Mouse (Mus musculus) thymus, adult 18-20 months (tissue): ENCODE data around the gene Wdr70.
"Not testable (repeated sequence)": the region's sequence is repeated elsewhere in the genome, so short reads cannot be mapped to it uniquely, and the experiment has no call there.

Experiments used
- DNase-seq, 2 experiments: peaks; one replicate each; pipeline ENCODE4 v3.0.0; 2022; ENCODE audit warnings: mixed read lengths in 2 of 2

Wdr70 gene

DNA sequence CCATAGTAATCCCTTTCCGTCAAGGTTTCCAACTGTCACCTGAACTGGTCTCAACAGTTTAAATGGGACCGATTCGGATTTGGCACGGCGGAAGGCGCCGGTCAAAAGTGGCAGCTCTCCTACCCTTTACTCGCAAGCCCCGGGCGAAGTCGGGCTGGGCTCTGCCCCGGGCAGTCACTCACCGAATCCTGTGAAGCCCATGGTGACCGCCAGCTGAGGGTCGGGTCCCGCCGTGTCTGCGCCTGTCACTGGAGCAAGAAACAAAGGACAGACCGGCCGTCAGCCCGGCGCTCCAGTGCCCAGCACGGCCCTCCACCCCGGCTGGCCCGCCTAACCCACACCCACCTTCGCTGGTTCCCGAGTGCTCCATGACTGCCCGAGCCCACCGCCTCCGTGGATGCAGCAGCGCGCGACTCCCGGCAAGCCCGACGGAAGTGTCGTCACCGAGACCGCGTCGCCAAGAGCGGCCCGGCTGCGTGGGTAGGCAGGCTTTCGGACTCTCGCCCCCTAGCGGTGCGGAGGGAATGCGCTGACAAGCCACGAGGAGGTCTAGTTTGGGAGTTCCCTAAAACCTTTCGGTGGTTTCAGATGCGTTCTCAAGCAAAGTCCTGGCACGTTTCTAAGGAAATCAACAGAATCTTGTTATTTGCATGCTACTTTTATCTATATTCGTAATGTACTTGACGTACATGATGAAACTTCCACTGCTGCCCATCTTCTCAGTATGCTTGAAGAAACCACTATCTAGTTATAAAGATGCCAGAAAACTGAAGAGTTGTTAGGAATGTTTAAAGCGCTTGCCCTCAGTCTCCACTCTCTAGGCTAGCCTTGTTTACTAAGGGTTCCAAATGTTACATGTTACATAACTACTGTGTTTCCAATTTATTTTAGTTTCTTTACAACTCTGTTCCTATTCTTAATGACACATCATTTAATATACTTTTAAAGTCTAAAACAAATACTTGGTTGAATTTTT, at the start of gene Wdr70:
TSS of gene Wdr70 (minus strand) at position 436 of the 976 bp plus-strand sequence.
- DNase-seq, result peak; percentile 79 to 89

DNA sequence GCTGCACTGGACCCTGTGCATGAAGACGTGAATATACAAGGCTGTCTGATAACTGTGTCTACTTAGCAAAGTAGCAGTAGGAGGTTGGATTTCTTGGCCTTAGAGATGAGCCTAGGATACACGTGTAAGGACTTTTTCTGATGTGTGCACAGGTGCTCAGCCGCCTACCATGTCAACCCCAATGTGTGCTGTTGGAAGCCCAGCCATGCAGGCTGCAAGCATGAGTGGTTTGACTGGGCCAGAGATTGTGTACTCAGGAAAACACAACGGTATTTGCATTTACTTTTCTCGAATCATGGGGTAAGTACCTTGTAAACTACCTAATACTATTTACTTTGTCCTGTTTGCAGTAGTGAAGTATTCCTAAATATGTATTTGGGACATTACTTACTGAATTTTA, 36.6 kb upstream of the Wdr70 start:
- DNase-seq, result no peak

GRCm38 (mm10) chr15:8131761-8132160, 32.8 kb upstream of the Wdr70 start:
- no peak for DNase-seq

- no peak for DNase-seq
Observed at GRCm38 (mm10) chr15:8131268-8131667, 32.3 kb upstream of the Wdr70 start.

DNA sequence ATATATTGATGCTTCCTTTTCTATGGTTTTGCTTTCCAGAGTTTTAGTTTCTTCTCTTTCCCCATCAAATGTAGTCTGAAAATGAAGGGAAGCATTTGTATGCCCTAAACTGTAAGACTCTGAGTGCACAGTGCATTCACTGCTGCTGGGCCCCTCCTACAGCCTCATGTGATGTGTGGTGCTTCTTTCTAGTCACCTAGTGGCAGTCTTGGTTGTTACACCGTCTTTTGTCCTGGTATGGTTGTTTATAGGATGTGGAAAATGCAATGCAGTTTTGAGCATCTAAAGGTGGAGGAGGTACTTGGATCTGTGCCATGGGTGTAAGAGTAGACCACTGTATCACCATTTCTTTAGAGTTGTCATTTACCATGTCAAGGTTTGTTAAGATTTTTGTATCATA, 30.3 kb upstream of the Wdr70 start:
- no peak for DNase-seq

DNA sequence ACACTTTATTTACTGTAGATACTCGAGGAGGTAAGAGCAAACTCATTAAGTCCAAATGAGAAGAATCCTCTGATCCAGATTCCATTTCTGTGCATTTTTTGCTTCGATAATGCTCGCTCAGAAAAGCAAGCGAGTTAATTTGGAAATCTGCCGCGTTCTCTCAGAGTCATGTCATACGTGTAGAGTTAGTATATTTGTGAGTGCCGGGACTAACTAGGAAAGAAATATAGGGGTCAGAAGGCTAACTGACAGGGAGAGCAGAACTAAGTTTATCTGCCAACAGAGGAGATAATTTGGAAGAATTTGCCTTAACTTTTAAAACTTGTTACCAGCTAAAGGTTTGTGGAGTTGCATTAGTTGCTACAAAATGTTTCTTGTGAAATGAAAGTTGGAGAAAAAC, 10.8 kb upstream of the Wdr70 start:
- DNase-seq, result no peak

- peak; percentile 72 to 77 for DNase-seq
Observed at GRCm38 (mm10) chr15:8108966-8109743, 10.1 kb upstream of the Wdr70 start, which contains the start of gene Nup155. TSS of gene Nup155 (plus strand) at chr15:8109273.

DNA sequence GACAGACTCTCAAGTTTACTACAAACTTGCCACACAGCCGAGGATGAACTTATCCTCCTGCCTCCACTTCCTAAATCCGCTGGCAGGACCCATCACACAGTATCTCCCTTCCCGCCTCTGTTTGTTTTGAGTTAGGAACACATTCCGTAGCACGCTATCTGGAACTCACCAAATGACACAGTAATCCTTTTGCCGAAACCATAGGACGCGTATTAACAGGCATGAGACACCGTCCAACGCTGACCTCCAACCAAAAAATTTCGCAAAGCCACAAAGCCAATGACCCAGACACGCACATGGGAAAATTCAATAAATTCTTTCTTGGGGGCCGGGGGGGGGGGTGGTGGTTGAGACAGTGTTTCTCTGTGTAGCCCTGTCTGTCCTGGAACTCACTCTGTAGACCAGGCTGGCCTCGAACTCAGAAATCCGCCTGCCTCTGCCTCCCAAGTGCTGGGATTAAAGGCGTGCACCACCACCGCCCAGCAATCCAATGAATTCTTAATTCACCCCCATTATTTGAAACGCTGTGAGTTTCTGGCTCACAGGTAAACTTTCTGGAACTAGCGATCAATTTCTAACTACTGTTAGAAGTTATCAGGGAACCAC, 9.5 kb upstream of the Wdr70 start:
- no peak for DNase-seq

DNA sequence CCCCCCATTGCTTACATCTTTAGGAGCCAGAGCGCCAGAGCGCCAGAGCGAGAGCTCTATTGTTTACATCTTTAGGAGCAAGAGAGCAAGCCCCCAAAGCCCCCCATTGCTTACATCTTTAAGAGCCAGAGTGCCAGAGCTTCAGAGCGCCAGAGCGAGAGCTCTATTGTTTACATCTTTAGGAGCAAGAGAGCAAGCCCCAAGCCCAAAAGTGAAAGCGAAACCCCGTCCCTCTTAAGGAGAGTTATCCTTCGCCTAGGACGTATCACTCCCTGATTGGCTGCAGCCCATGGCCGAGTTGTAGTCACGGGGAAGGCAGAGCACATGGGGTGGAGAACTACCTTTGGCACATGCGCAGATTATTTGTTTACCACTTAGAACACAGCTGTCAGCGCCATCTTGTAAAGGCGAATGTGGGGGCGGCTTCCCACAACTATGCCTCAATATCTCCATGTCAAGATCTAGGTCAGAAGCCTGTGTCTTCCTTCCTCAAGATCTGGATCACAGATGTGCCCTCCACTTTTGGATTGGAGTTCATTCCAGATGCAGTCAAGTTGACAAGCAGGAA, 3.0 kb upstream of the Wdr70 start:
- not testable (repeated sequence) for DNase-seq

GRCm38 (mm10) chr15:8097853-8098252, 1.2 kb downstream of the Wdr70 start:
- DNase-seq, result peak; percentile 33 to 52

- DNase-seq, result not testable (repeated sequence)
Observed at GRCm38 (mm10) chr15:8092668-8093067, 6.3 kb downstream of the Wdr70 start.

DNA sequence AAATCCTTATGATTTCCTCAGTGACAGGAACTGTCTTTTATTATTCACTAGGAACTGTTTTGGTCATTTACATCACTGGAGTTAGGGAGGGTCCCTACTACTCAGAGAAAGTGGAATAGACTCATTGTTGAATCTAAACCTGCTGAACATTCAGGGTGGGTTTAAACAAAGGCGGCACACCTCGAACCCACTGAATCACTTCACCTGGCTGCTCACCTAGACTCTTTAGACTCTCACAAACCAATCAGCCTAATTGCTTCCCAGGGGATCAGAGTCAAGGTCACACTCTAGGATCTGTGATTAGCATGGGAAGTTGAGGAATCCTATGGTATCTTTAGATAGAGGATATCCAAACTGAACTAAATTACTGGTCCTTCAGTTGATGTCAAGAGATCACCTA, 8.3 kb downstream of the Wdr70 start:
- DNase-seq, result no peak

- no peak for DNase-seq
Observed at GRCm38 (mm10) chr15:8088715-8089114, 10.3 kb downstream of the Wdr70 start.

DNA sequence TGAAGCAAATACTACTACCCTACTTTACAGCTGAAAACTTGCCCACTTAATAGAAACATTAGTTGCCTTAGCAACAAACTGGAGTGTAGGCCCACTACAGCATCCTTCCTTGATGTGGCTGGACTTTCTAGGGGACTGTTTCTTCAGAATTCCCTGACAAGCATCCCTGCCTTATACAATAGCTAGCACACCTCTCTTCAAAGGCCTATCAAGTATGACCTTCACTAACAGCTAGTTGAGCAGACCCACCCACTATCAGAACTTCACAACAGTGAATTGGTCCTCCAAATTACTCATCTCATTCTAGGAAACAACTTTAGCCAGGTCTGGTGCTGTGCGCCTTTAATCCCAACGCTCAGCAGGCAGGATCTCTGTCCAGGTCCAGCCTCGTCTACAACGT, 11.7 kb downstream of the Wdr70 start:
- DNase-seq, result no peak

- DNase-seq, result no peak
Observed at GRCm38 (mm10) chr15:8082139-8082538, 16.9 kb downstream of the Wdr70 start.

GRCm38 (mm10) chr15:8073159-8073558, 25.9 kb downstream of the Wdr70 start:
- DNase-seq, result not testable (repeated sequence)

- no peak for DNase-seq
Observed at GRCm38 (mm10) chr15:8065221-8065620, 33.8 kb downstream of the Wdr70 start.

DNA sequence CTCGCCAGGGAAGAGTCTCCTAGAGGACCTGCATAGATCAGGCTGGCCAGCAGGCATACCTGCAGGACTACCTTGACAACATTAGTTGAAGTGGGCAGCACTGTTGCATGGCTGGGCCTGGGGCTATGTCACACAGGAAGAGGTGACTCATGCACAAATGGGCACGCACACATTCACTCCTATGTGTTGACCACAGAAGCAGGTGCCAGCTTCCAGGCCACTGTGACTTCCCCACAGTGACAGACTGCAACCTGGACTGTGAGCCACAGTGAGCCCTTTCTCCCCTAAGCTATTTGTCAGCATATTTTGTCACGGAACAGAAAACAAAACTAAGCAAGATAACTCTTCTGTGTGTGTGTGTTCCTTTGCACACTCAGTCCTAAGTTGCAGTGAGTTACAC, 47.8 kb downstream of the Wdr70 start:
- no peak for DNase-seq

DNA sequence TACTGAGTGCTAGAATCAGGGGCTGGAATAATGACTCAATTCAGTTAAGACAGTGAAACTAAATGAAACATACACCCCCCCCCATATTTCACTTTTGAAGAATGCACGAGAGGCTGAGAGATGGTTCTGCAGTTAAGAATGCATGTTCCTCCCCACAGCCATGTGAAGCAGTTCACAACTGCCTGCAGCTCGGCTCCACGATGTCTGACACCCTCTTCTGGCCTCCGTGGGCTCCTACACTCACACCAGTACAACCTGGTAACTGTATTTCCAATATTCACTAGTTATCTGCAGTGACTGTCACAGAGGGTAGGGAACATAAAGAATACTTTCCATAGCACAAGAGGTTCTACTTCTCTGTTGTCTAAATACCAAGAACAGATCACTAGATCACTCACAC, 59.2 kb downstream of the Wdr70 start:
- DNase-seq, result no peak

- DNase-seq, result no peak
Observed at GRCm38 (mm10) chr15:8038457-8038856, 60.6 kb downstream of the Wdr70 start.

DNA sequence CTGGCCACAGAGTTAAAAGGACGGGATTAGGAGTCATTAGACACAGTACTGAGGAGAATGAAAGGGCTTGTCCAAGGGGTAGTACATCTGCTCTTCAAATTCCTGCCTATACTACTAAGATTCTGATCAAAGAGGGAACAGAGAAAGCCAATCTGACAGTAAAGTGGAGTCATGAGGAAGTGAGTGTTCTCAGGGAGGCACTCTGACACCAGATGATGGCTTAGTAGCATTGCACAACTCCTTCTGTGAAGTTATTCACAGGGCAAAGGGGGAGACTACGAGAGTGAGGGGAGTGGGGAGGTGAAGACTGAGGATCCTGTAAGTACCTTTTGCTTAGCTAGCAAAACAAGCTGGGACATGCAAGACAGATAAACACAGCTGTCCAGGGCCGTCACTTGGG, 61.2 kb downstream of the Wdr70 start:
- no peak for DNase-seq

DNA sequence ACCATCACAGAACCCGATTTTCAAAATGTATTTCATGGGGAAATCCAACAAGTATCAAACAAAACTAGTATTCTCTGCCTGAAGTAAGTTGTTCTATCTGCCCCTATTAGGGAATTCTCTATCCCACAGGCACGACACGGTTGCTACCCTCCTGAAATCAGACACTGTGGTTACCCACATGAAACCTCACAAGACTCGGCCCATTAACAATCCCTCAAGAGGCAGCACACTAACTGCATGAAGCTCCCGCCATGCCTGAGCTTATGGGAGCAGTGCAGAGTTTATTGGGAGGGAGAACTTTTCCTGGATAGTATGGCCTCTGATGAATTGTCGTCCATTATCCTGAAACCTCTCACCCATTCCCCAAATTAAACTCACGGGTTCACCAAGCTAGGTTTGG, 67.8 kb downstream of the Wdr70 start:
- no peak for DNase-seq

GRCm38 (mm10) chr15:8030643-8031042, 68.4 kb downstream of the Wdr70 start:
- DNase-seq, result no peak
